Mouse (Mus musculus) forebrain, embryonic 16.5 days (tissue): ENCODE measurements around the gene Map4k5. TPM values are rescaled to one million over a fixed set of nuclear protein-coding genes. Genes with fewer than 3 reads are reported as not detected.
A peak's percentile ranks its signal among the peaks of the same experiment; 100 is the strongest.

ENCODE experiments used
- ATAC-seq: fragments of 200-750 bp; cut with Nextera tagmentation; 2 replicates; pipeline ENCODE4 v1.8.0; 2017; ENCODE audit warnings: mild to moderate bottlenecking, moderate library complexity
- H3K27ac ChIP-seq: fragments of 300-500 bp; sonication (generic); 2 replicates; pipeline ENCODE4 v1.5.1; 2014; ENCODE audit warnings: low read length, control low read depth
- H3K27me3 ChIP-seq: fragments of 300-500 bp; sonication (generic); replicated peaks from 2 replicates; pipeline ENCODE4 v1.6.1; 2014; ENCODE audit warnings: low read length; ENCODE audit not compliant: control insufficient read depth, insufficient read depth
- H3K36me3 ChIP-seq: fragments of 300-500 bp; sonication (generic); 2 replicates; pipeline ENCODE4 v1.6.1; 2014; ENCODE audit not compliant: control insufficient read depth, insufficient read depth
- H3K4me1 ChIP-seq: fragments of 300-500 bp; sonication (generic); replicated peaks from 2 replicates; pipeline ENCODE4 v1.6.1; 2014; ENCODE audit warnings: low read length; ENCODE audit not compliant: control insufficient read depth, insufficient read depth
- H3K4me2 ChIP-seq: fragments of 300-500 bp; sonication (generic); 2 replicates; pipeline ENCODE4 v1.6.1; 2014; ENCODE audit warnings: mild to moderate bottlenecking, low read length, control low read depth
- H3K4me3 ChIP-seq: fragments of 300-500 bp; sonication (generic); replicated peaks from 2 replicates; pipeline ENCODE4 v1.5.1; 2014; ENCODE audit warnings: mild to moderate bottlenecking, low read length, control low read depth
- H3K9ac ChIP-seq: fragments of 300-500 bp; sonication (generic); replicated peaks from 2 replicates; pipeline ENCODE4 v1.6.1; 2014; ENCODE audit warnings: low read depth, low read length, control low read depth
- H3K9me3 ChIP-seq: fragments of 300-500 bp; sonication (generic); 2 replicates; pipeline ENCODE4 v1.6.1; 2016; ENCODE audit warnings: low read length; ENCODE audit not compliant: control insufficient read depth
- WGBS: fragments of 180-500 bp; shearing (Covaris S2); extraction: QIAGEN DNeasy Blood & Tissue Kit; methylation state at CpG from one replicate; pipeline ENCODE4 v1.1.7; 2014; 5-methylcytosine and 5-hydroxymethylcytosine counted together
- polyA plus RNA-seq: library from polyadenylated mRNA; unstranded; fragments of >200 nt; fragmentation: Nextera tagmentation; extraction: Ambion mirVana; gene quantifications from 2 replicates; pipeline ENCODE4 v1.2.1, GENCODE M21; 2015

Map4k5 gene
- 34.5 and 38.1 TPM in 2 replicates for polyA plus RNA-seq

DNA sequence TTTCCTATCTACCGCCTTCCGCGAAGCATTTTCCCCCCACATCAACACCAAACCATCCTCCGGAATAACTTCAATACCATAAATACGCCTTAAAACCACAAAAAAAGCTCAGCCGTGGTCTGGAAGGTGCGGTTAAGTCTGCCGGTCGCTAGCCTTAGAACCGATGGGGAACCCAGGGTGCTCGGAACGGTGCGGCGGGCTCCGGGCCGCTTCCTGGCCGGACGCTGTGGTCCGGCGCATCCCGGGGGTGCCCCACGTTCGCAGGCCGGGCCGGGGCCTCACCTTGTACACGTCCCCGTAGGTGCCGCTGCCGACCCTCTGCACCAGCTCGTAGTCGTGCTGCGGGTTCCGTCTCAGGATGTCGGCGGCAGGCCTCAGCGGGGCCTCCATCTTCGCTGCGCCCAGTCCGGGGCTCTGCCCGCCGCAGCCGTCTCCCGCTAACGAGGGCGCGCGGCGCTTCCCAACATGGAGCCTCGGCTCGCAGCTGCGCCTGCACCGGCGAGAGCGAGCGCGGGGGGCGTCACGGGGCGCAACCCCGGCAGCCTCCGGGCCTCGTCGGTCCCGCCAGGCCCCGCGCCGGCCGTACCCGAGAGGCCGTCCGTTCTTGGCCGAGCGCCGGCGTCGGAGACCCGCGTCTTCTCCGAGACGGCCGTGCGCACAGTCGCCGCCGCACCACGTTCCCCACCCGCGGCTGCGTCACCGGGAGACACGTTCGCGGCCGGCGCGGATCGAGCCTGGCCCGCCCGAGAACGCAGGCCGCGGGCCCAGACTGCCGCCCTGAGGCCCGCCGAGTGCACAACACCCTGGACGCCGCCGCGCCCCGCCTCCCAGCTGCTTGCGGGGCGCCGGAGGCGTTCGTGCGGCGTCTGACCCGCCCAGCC is at the start of gene Map4k5, which contains the start of gene Atl1:
Map4k5 (minus strand) TSS at position 830 of the 881 bp plus-strand sequence.
Atl1 (plus strand) TSS at position 244 of the 881 bp plus-strand sequence.
- H3K9ac ChIP-seq, result peak within 1 kb of the TSS; percentile 99
- peak; percentile 97 for ATAC-seq
- H3K4me2 ChIP-seq, result peak within 1 kb of the TSS; percentile 83
- peak within 1 kb of the TSS; percentile 94 for H3K4me3 ChIP-seq
- no peaks in the 10 kb centered on the region for H3K27me3 ChIP-seq
- H3K36me3 ChIP-seq, result no peaks in the 10 kb centered on the region
- H3K4me1 ChIP-seq, result peaks cover 27% of the 10 kb centered on the region
- H3K9me3 ChIP-seq, result no peaks in the 10 kb centered on the region
- peak within 1 kb of the TSS; percentile 94 for H3K27ac ChIP-seq
- under 1% methylated on average over 118 of the region's 118 CpGs for WGBS

DNA sequence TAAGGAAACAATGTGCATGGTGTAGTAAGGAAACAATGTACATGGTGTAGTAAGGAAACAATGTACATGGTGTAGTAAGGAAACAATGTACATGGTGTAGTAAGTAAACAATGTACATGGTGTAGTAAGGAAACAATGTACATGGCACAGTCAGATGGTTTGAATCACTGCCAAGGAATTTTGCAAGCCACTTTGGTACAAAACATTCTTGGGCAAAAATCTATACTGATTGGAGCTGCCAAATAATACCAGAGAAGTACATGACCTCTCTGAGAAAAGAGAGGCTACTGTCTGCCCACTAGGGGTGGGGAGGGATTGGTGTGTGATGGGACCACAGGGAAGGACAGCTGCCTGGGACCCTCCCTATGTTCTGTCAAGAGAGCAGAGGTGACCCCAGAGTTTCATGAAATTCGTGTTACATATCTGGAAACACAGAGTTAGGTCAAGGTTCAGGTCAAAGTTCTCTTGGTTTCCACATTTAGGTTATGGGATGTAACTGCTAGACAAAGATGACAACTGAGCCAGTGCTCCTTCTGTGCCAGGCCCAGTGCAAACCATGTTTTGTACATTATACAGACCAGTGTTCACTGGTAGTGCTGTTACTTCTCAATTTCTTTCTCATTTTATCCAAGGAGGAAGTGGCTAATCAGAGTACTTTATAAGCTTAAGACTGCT is 48.8 kb upstream of the Map4k5 start:
- ATAC-seq, result no peak
- H3K4me1 ChIP-seq, result no peaks in the 10 kb centered on the region
- H3K27ac ChIP-seq, result no peak overlapping the region
- 52% methylated on average over 1 of the region's 1 CpGs for WGBS
- peaks cover 24% of the 10 kb centered on the region for H3K36me3 ChIP-seq
- H3K4me2 ChIP-seq, result no peak overlapping the region
- H3K4me3 ChIP-seq, result no peak overlapping the region
- no peak overlapping the region for H3K9ac ChIP-seq
- H3K27me3 ChIP-seq, result no peaks in the 10 kb centered on the region
- no peaks in the 10 kb centered on the region for H3K9me3 ChIP-seq

DNA sequence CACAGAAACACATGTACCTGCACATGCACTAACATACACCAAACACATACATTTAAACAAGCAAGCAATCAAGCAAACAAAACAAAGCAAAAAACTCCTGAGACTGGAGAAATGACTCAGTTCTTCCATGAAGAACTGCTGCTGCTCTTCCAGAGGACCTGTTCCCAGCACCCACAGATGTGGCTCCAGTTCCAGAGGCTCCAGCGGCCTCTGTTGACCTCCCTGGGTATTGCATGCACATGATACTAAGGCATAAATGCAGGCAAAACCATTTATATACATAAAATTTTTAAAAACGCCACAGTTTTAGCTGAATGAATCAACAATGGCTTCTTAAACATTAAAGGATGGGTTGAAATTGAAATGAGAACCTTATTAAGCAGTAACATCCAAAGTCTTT is 46.3 kb upstream of the Map4k5 start:
- Histone ChIP-seq H3K4me2 (no peak overlapping the region), H3K9ac (no peak overlapping the region), H3K4me1 (no peaks in the 10 kb centered on the region), H3K27ac (no peak overlapping the region), H3K9me3 (no peaks in the 10 kb centered on the region), H3K27me3 (no peaks in the 10 kb centered on the region), H3K36me3 (peaks cover 23% of the 10 kb centered on the region), H3K4me3 (no peak overlapping the region)
- 70% methylated on average over 2 of the region's 2 CpGs for WGBS
- ATAC-seq, result no peak

DNA sequence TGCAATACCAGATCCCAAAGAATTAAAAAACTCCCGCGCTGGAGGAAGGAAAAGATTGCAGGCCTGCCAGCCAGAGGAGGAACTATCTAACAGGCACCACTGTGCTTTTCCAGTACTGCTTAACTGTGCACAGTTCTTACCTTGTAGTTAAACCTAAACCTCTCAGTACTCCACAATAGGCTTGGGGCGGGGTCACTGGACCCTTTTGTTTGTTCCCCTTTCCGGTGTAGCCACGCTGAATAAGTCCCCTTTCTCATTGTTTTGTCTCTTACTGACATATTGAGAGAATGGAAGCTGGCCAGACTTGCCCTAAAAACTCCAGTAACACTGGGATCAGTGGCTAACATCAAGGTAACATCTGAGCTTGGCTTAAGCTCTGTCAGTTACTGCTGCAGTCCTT is 44.7 kb upstream of the Map4k5 start:
- Histone ChIP-seq H3K9ac (no peak overlapping the region), H3K27me3 (no peaks in the 10 kb centered on the region), H3K27ac (no peak overlapping the region), H3K36me3 (peaks cover 23% of the 10 kb centered on the region), H3K4me1 (no peaks in the 10 kb centered on the region), H3K9me3 (no peaks in the 10 kb centered on the region), H3K4me3 (no peak overlapping the region), H3K4me2 (no peak overlapping the region)
- WGBS, result 28% methylated on average over 5 of the region's 5 CpGs
- ATAC-seq, result no peak

DNA sequence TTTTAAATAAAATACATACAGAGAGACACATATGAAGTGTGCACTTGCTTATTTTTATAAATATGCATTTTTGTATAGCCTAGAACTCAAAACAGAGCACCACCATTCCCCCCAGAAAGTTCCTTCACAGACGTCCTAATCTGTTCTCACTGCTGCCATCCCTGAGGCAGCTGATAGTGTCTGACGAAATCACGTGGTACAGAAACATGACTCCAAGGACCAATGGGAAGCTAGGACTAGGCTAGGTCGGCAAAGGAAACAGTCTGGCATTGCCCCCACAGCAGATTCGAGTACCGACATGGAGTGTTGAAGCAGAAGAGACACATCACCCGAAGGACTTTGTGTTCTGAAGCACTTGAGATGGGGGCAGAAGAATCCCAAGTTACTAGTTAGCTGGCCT is 33.7 kb upstream of the Map4k5 start:
- WGBS, result 59% methylated on average over 7 of the region's 7 CpGs
- Histone ChIP-seq H3K4me1 (no peaks in the 10 kb centered on the region), H3K9ac (no peak overlapping the region), H3K36me3 (peaks cover 5% of the 10 kb centered on the region; the same call in 1 of the 2 replicates), H3K27ac (no peak overlapping the region), H3K4me3 (no peak overlapping the region), H3K4me2 (no peak overlapping the region), H3K9me3 (no peaks in the 10 kb centered on the region), H3K27me3 (no peaks in the 10 kb centered on the region)
- ATAC-seq, result no peak

DNA sequence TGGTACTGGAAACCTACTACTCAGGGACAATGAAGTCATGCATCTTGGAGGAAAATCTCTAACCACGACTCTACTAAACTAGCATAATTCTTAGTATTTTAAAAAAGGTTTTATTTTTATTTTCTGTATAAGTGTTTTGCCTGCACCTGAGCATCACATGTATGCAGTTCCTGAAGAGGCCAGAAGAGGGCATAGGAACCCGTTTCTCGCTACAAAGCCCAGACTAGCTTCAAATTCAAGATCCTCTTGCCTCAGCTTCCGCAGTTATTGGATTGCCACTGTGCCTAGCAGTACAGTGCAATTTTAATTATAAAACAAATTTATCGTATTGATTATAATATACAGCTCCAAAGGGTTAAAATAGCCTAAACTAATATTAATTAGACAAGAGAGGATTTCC is 31.0 kb upstream of the Map4k5 start:
- peaks cover 5% of the 10 kb centered on the region; the same call in 1 of the 2 replicates for H3K36me3 ChIP-seq
- H3K27ac ChIP-seq, result no peak overlapping the region
- no peaks in the 10 kb centered on the region for H3K9me3 ChIP-seq
- no peak overlapping the region for H3K4me2 ChIP-seq
- 11% methylated on average over 5 of the region's 5 CpGs for WGBS
- H3K4me3 ChIP-seq, result no peak overlapping the region
- H3K27me3 ChIP-seq, result no peaks in the 10 kb centered on the region
- ATAC-seq, result peak; percentile 52; the same call in 1 of the 2 replicates
- no peak overlapping the region for H3K9ac ChIP-seq
- H3K4me1 ChIP-seq, result no peaks in the 10 kb centered on the region

DNA sequence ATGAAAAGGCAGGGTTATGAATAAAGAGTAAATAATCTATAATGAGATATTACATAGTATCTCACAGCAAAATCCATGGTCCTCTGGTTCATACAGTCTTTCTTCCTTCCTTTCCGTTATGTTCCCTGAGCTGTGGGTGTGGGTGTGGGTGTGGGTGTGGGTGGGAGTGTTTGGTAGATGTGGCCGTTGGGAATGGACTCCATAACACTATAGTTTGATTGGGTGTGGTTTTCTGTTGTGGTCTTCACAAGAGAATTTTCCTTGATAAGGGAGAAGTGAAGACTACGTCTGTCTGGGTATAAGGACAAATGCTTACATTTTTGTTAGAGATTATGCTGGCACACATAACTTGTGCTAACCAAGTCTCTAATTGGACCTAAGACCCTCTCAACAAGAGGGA is 30.6 kb upstream of the Map4k5 start:
- Histone ChIP-seq H3K9ac (no peak overlapping the region), H3K27me3 (no peaks in the 10 kb centered on the region), H3K9me3 (no peaks in the 10 kb centered on the region), H3K36me3 (peaks cover 5% of the 10 kb centered on the region; the same call in 1 of the 2 replicates), H3K4me1 (no peaks in the 10 kb centered on the region), H3K4me3 (no peak overlapping the region), H3K27ac (no peak overlapping the region), H3K4me2 (no peak overlapping the region)
- 71% methylated on average over 3 of the region's 3 CpGs for WGBS
- no peak for ATAC-seq

DNA sequence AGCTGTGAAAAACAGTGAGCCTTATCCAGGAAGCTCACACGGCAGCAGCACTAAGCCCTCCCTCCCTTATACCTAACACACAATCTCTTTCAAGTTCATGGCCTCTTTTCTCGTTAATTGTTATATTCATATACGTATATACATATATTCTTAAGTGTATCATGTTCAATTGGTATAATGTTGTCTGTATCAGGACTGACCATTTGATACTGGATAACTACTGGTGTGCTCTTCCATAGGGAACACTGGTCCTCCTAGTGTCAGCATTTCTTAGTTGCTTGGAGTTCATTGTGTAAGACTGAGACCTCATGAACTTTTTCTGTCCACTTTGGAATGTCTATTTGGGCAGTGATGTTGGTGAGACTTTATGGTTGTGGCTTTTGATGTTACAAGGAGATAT is 30.1 kb upstream of the Map4k5 start:
- no peak for ATAC-seq
- WGBS, result 84% methylated on average over 3 of the region's 3 CpGs
- no peaks in the 10 kb centered on the region for H3K4me1 ChIP-seq
- no peak overlapping the region for H3K9ac ChIP-seq
- no peak overlapping the region for H3K27ac ChIP-seq
- H3K9me3 ChIP-seq, result no peaks in the 10 kb centered on the region
- H3K36me3 ChIP-seq, result peaks cover 5% of the 10 kb centered on the region; the same call in 1 of the 2 replicates
- H3K4me2 ChIP-seq, result no peak overlapping the region
- no peaks in the 10 kb centered on the region for H3K27me3 ChIP-seq
- H3K4me3 ChIP-seq, result no peak overlapping the region

DNA sequence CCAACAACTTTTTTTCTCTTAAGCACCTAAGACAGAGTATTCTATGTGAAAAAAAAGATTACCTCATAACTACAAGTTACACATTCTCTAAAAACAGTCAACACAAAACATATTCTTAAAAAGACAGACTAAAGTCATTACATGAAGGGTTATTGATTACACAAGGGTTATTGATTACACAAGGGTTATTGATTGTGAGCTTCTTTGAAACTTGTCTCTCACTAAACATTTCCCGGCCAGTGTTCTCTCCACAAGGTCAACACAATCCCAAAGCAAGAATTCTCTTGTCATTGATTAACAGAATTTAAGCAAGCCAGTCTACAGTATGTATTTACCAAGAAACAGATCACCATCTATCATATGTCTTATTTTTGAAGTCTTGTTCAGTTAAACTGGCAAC is 29.1 kb upstream of the Map4k5 start:
- Histone ChIP-seq H3K4me1 (no peaks in the 10 kb centered on the region), H3K36me3 (peaks cover 5% of the 10 kb centered on the region; the same call in 1 of the 2 replicates), H3K27me3 (no peaks in the 10 kb centered on the region), H3K9me3 (no peaks in the 10 kb centered on the region), H3K27ac (no peak overlapping the region), H3K9ac (no peak overlapping the region), H3K4me3 (no peak overlapping the region), H3K4me2 (no peak overlapping the region)
- no peak for ATAC-seq
- WGBS, result 91% methylated on average over 1 of the region's 1 CpGs
